Mouse (Mus musculus): ENCODE data around the gene Vwa8.
A peak's percentile ranks its signal among the peaks of the same experiment; 100 is the strongest.

The Vwa8 gene

DNA sequence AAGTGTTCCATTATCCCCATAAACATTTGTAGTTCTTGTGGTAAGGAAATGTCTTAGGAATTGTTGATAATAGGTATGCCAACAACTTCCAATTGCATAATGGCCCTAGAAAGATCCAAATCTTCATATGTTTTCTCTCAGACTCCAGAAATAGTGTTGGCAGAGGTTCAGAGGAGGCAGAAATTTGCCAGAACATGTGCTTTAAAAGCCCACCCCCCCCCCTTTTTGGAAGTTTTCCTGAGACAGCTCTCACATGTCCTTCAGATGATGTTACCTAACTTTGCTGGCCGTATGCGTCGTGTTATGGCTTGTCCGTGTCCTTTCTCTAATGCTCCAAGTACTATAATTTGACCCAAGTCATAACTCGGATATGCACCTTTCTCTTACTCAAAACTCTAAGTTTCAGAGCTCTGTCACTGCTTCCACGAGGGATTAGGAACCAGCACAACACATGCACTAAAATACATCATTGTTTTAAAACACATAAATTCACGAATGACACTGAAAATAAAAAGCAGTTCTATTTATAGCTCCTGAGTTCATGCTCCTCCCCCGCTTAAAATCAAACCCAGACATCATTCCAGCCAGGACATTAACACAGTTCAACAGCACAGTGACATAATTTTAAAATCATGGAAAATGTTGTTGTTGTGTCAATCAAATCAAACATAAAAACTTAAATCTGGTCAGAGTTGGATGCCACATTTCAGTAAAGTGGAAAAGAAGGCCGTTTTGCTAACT lies 227.9 kb downstream of the Vwa8 start:
- peak; percentile 40 for DNase-seq (ENCODE audit: extremely low read depth, low read depth, low spot score)

DNA sequence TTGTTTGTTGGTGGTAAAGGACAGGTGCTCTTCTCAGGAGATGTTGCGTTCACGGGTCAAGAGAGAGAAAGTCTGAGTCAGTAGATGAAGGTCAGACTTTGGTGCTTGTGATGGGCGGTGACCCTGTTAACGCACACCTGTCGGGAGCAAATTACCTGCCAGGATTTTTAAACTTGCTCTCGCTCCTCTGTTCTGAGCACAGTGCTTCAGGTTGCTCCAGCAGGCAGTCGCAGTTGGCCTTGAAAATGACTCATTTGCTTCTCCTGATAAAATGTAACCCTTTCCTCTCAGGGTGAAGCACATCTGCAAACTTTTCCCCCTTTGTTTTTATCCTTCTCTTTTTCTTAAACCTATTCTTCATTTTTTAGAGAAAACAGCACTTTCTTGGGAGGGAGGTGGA lies 234.7 kb downstream of the Vwa8 start:
- DNase-seq (ENCODE audit: extremely low read depth, low read depth, low spot score) = no peak

DNA sequence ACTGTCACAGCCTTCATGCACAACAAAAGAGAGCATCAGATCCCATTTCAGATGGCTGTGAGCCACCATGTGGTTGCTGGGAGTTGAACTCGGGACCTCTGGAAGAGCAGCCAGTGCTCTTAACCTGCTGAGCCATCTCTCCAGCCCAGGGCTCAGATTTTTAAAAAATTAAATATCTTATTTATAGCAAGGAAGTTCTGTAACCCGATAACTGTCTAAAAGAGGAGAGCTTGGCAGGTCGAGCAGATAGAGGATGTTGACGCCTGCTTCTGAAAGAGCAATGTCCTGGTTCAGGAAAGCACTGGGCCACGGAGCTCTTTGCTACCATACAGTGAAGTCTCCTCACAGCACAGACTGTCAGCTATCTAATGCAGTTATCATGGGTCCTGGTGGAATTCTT lies 237.2 kb downstream of the Vwa8 start:
- DNase-seq (ENCODE audit: extremely low read depth, low read depth, low spot score) = no peak

DNA sequence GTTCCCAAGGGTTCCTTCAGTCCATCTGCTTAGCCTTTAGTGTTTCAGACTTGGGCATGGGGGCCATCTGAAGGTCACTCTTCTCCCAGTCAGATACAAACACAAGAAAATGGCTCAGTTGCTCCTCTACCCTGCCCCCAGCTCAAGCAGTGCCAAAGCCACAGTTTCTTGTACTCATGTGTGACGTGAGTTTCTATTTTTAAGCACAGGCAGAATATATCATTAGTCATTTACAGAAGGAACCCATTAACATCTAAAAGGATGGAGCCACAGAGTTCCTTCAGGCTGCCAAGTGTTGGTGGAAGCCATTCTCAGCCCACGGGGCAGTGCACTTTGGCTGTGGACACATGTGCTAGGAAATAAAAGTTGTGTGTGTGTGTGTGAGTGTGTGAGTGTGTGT lies 240.6 kb downstream of the Vwa8 start:
- no peak for DNase-seq (ENCODE audit: extremely low read depth, low read depth, low spot score)

DNA sequence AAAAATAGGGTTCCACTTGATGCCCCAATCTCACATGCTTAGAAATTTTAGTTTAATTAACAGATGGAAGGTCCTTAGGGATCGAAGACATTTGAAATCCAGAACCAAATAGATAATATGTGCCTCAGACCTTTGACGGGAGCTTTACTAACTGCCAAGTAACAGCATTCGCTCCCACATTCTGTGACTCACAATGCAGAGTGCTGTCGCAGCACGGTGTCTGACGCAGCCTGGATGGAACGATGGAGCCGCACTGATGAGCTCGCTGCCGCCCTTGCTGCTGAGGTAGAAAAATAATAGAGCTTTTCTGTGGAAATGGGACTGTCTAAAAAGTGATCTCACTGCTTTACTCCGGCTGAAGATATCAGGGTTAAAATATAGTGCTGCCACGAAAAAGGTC lies 248.3 kb downstream of the Vwa8 start:
- no peak for DNase-seq (ENCODE audit: extremely low read depth, low read depth, low spot score)

DNA sequence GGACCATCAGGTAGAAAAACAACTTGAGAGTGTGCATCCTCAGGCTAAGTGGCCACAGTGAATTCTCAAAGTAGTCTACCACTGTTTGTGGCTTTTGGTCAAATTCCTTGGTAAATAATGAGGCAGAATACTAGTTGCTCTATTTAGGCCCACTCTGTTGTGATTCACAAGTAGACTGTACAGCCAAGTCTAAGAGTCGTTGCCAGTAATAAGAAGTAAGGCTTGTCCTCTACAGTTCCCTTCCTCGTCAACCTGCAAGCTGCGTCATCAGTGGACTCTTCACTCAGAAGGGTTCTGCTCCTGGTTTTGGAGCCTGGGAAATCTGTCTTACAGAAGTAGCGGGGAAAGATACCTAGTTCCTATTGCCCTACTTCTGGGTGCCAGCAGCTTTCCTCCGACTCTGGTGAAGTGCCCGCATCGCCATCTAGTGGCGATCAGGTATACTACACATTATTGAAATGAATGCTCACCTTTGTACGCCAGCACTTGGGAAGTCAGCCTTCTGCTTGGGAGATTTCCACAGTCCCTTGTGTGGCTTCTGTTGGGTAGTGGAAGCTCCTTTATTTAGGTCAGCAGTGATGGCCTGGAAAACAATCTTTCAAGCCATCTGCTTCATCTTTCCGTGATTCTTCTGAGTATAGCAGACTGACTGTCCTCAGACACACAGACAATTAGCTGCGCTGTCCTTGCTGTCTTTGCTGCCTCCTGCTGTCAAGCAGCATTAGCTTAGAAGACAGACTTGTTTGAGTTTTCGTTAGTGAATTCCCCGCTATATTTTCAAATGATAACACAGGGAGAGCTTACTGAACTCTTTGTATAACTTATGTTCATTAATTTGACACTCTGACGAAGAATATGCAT lies 258.0 kb downstream of the Vwa8 start:
- no peak for DNase-seq (ENCODE audit: extremely low read depth, low read depth, low spot score)

DNA sequence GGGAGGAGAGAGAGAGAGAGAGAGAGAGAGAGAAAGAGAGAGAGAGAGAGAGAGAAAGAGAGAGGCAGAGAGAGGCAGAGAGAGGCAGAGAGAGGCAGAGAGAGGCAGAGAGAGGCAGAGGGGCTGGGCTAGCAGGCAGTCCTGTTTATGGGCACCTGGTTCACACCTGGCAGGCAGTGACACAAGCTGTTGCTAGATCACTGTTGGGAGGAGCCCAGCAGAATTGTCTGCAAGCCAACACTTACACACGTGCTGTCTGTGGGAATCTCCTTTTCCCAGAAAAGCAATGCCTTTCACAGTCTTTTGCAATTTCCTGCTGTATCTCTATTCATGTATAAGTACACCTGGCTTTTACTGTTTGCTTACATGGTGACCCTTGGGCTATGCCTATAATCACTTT lies 260.5 kb downstream of the Vwa8 start:
- DNase-seq (ENCODE audit: extremely low read depth, low read depth, low spot score) = peak; percentile 23

DNA sequence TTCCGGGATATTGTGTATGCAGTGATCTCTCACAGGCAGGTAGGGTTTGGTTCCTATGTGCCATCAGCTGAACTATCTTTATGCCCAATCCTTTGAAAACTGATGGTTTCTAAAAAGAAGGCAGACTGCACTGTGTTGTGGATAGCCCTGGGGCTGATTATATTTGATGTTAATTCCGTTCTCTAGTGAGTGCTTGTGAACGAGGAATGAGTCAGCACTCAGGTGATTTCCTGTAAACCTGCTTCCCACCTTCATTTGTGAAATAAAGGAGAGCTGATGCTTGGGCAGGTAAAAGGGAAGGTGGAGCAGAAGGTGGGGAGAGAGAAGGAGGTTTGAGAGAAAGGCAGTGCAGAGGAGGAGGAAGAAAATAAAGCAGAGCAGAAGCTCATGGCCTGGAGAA lies 261.2 kb downstream of the Vwa8 start:
- no peak for DNase-seq (ENCODE audit: extremely low read depth, low read depth, low spot score)

DNA sequence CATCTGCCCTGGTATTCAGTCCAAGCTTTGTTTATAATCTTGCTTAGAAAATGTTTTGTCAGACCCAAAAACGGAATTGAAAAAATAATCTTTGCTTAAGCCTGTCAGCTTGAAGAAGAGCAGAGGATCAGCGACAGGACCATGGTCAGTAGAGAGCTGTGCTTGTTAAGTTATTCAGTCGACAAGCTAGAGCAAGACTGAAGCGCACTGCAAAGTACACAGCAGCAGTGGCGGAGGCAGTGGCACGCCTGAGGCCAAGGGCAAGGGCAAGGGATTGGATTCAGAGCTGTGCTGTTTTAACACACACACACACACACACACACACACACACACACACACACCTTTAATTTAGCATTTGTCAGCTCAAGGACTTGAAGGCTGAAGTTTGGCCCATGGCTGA lies 263.2 kb downstream of the Vwa8 start:
- DNase-seq (ENCODE audit: extremely low read depth, low read depth, low spot score) = no peak

DNA sequence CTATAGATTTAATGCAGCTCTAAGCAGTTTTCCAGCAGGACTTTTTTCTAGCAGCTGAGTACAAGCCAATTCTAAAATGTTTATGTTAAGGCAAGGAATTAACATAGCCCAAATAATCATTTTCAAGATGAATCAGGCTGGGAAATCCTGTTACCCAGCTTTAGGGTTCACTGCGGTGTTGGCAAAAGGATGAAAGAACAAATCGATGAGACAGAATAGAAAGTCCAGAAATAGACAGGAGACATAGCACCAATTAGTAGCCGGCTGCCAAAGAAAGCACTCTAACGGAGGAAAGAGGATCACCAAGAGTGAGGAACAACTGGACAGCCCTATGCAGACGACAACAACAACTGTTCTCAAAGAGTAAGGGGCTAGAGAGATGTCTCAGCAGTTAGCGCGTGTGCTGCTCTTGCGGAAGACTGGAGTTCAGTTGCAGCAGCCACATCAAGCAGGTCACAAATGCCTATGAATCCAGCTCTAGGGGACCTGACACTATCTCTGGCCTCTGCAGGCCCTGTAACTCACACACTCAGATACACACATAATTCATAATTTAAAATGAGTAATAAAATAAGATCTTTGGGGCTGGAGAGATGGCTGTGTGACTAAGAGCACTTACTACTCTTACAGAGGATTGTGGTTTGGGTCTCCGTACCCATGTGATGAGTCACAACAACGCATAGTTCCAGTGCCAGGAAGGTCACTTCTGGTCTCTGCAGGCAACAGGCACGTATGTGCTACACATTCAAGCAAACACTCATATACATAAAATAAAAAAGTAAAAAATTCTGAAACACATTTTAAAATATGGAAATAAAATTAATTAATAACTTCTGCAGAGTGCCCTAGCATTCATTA lies 265.9 kb downstream of the Vwa8 start:
- DNase-seq (ENCODE audit: extremely low read depth, low read depth, low spot score) = no peak

DNA sequence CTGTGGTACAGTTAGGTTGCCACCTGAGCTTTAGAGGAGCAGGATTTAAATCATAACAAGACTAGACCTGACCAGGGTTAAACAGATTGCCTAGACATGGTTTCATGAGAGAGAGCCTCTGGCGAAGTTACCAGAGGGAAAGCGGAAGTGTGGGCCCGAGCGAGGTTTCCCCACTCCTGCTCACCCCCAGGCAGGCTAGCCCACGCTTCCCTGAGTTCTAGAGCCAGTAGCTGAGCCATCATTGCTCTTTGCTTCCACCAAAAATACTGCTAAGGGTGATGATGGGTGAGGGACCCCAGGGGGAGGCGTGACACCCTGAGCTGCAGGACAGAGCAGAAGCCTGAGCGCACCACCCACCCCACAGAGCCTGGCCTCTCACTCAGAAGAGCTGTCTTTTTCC lies 269.6 kb downstream of the Vwa8 start:
- no peak for DNase-seq (ENCODE audit: extremely low read depth, low read depth, low spot score)

DNA sequence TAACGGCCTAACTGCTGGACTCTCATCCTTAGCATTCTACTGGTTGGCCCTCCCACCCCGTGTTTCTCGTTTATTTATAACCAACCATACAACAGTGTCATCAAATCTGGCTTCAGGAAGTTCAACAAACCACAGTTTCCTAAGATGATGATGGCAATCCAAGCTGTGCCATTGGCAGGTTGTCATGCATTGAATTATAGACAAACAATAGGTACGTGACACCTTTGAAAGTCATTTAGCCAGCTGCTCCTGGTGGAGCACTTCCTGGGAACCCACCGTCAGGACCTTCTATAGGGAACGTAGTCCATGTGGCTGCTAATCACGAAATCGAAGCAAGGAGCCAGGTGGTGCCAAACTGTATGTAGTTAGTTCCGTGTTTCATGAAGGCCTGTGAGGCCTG lies 270.5 kb downstream of the Vwa8 start:
- DNase-seq (ENCODE audit: extremely low read depth, low read depth, low spot score) = no peak

DNA sequence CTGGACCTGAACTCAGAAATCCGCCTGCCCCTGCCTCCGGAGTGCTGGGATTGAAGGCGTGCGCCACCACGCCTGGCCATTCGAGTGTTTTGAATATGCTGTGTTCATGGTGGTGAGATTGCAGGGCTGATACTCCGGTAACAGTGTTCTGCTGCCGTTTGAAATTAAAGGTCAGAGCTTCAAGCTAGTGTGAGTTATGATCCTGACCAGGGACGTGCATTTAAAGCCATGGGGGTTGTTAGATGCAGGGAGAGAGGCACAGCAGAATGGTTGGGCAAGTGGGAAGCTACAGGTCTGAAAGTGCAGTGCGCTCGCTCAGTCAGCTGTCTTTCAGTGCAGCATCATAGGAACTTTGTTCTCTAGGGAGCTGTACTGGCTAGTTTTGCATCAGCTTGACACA lies 271.8 kb downstream of the Vwa8 start:
- no peak for DNase-seq (ENCODE audit: extremely low read depth, low read depth, low spot score)

DNA sequence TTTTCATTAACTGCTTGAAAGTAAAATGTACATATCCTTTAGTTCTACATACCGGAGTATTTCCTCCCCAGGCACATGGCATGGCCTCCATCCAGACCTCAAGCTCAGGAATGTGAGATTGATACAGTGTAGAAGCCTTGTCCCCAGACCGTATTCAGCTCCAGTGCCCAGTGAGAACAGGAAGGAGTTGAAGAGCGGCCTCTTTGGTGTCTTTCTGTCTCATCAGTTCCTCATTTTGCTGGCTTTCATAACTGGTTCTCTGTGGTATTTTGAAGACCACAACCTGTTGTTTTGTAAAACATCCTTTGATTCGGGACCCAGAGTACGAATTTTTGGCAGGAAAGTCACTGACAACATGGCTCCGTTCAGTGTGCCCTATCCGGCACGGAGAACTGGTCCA lies 274.6 kb downstream of the Vwa8 start:
- no peak for DNase-seq (ENCODE audit: extremely low read depth, low read depth, low spot score)

DNA sequence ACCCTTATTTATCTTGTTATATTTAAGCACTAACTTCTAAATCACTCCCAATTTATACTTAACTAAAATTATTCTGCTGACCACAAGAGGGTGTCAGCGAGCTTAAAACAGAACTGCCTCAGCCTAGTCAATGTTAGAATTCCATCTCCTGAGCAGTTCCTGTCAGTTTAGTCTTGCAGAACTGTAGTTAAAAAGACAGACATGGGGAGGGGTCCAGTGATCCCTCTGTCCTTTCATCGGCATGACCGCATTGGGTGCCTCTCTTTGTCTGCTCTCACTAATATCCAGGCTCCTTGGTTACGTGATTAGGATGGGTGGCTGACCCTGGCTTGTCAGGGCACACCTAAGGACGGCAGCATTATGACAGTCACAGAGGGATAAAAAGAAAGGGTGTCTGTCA lies 275.8 kb downstream of the Vwa8 start:
- no peak for DNase-seq (ENCODE audit: extremely low read depth, low read depth, low spot score)

DNA sequence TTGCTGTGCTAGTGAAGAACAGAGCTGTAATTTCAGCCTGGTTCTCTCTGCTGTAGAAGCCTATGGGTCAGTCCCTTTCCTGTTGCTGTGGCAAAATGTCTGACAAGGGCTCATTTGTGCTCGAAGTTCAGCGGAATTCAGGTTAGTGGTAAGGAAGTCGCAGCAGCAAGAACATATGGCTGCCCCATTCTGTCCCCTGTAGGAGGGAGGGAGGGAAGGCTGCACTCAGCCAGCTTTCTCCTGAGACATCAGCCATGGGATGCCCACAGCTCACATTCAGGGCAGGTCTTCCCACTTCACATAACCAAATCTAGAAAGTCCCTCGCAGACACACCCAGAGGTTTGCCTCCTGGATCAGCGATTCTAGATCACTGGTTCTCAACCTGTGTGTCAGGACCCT lies 277.3 kb downstream of the Vwa8 start:
- DNase-seq (ENCODE audit: extremely low read depth, low read depth, low spot score) = no peak

DNA sequence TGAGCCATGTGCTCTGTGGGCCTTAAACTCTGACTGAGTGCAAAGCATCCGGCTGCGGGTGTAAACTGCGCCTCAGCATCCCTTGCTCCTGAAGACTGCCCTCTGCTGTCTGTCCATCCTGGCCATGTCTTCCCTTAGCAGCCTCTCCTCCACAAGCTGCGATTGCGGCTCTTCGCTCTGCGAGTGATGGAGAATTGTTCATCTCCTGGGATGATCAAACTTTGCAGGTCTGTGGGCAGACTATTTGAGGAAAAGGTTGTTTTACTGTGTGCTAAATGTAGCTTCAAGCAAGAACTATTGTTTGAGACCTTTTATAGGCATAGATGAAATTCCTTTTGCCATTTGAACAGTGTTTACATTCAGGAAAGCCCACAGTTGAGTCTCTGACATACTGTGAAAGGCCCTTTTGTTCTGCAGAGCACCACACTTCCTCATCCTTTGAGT lies 286.1 kb downstream of the Vwa8 start:
- DNase-seq (ENCODE audit: extremely low read depth, low read depth, low spot score) = no peak

DNA sequence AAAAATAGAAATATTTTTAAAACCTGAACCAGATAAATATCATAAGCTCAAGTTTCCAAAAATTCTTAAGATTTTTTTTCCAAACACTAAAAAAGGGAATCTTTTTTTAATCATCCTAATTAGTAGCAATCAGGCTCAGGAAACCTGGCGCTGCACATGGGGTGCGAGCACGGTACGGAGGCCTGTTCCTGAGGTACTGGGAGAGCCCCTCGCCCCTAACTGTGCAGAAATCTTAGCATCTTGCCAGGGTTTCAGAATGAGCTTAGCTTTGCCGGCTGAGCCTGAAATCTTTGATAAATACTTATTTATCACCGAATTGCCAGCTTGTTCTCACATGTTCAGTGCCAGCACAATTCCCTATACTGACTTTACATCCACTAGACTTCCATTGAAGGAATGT lies 286.6 kb downstream of the Vwa8 start:
- DNase-seq (ENCODE audit: extremely low read depth, low read depth, low spot score) = no peak

DNA sequence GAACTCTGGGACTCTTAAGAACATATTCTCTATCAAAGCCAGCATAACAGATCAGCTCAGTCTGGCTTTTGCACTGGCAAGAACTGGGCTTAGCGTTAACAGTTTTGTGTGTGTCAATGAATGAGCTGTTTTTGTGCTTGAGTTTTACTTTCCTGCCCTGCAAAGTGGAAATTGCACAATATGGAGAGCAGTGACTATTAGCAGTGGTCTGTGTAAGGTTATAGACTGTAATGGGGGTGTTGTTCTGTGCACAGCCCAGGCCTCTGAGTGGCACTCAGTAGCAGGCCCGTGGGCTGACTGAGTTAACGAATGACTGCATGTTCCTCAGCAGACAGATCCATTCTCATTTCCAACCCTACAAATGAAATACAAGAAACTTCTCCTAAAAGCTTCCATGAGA lies 287.7 kb downstream of the Vwa8 start:
- DNase-seq (ENCODE audit: extremely low read depth, low read depth, low spot score) = no peak

DNA sequence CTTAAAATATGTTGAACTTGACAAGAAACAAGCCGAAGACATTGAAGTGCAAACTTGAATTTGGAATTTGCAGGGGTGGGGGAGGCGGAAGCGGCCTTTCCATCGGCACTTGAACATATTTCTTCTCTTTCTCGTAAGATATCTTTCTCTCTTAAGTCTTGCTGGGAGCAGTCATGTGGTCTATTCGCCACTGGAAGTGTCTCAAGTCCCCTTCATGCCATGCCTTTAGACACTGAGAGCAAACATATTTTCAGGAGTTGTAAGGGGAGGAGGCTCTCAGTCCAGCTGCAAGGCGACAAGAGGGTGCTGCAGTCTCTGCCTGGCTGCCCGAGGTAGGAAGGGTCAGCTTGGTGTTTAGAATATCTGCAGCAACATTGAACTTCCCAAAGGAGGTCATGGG lies 288.2 kb downstream of the Vwa8 start:
- DNase-seq (ENCODE audit: extremely low read depth, low read depth, low spot score) = no peak

DNA sequence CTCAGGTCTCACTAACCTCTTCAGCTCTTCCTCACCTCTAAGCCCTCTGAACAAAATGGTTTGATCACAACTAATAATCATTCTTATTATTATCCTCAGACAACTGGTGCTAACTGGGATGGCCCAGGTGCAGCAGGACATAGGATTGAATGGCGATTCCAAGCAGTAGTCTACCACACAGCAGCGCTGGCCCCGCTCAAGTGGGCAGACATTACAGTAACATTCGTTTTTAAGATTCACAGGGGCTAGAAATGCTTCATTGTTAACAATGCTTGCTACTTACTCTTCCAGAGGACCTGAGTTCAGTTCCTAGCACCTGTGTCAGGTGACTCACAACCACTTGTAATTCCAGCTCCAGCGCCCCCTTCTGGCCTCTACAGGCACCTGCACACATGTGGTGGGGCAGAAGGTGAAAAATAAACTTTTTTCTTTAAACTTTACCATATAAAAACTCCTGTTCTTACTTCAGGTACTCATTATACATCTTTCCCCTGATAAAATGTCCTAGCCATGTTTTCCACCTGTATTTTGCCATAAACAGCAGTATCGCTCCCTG lies 290.3 kb downstream of the Vwa8 start:
- no peak for DNase-seq (ENCODE audit: extremely low read depth, low read depth, low spot score)
